Mouse (Mus musculus): ENCODE data around the gene 9530068E07Rik. TPM values are rescaled to one million over a fixed set of nuclear protein-coding genes. Genes with fewer than 3 reads are reported as not detected.
A peak's percentile ranks its signal among the peaks of the same experiment; 100 is the strongest.

The 9530068E07Rik gene
- polyA plus RNA-seq, 1 experiment from 2014 or later, result 155 TPM

- DNase-seq (ENCODE audit: low spot score) (no peak), ATAC-seq (no peak)
- Histone ChIP-seq H3K9ac (replicated peaks; ENCODE audit: low read depth) (no peak overlapping the region), H3K9me3 (ENCODE audit: low read length) (no peaks in the 10 kb centered on the region), H3K4me3 (ENCODE audit: low read depth, low read length) (no peak overlapping the region), H3K36me3 (ENCODE audit: insufficient read depth, low read length) (no peaks in the 10 kb centered on the region), H3K27ac (ENCODE audit: low read length) (no peak overlapping the region), H3K27me3 (replicated peaks; ENCODE audit: insufficient read depth, low read length) (no peaks in the 10 kb centered on the region), H3K4me2 (replicated peaks; ENCODE audit: low read depth, low read length) (no peak overlapping the region), H3K4me1 (ENCODE audit: insufficient read depth, low read depth, low read length) (no peaks in the 10 kb centered on the region)
- TF ChIP-seq EP300 (IDR thresholded peaks at IDR 0.05) (no peak), CTCF (IDR thresholded peaks at IDR 0.05) (no peak)
- 58% methylated on average over 12 of the region's 12 CpGs for WGBS
Measured at GRCm38 (mm10) chr11:52420296-52421052, 24.2 kb downstream of the 9530068E07Rik start.

GRCm38 (mm10) chr11:52421053-52421778 is 25.0 kb downstream of the 9530068E07Rik start:
- 25% methylated on average over 12 of the region's 12 CpGs for WGBS
- Histone ChIP-seq H3K4me3 (ENCODE audit: low read depth, low read length) (no peak overlapping the region), H3K9ac (replicated peaks; ENCODE audit: low read depth) (no peak overlapping the region), H3K9me3 (ENCODE audit: low read length) (no peaks in the 10 kb centered on the region), H3K27ac (ENCODE audit: low read length) (no peak overlapping the region), H3K27me3 (replicated peaks; ENCODE audit: insufficient read depth, low read length) (no peaks in the 10 kb centered on the region), H3K36me3 (ENCODE audit: insufficient read depth, low read length) (no peaks in the 10 kb centered on the region), H3K4me1 (ENCODE audit: insufficient read depth, low read depth, low read length) (no peaks in the 10 kb centered on the region), H3K4me2 (replicated peaks; ENCODE audit: low read depth, low read length) (no peak overlapping the region)
- DNase-seq (ENCODE audit: low spot score) (peak; percentile 64), ATAC-seq (no peak; the same call in 1 of the 2 replicates)
- TF ChIP-seq CTCF (IDR thresholded peaks at IDR 0.05) (peak; percentile 89), EP300 (IDR thresholded peaks at IDR 0.05) (no peak)

GRCm38 (mm10) chr11:52429440-52429839 is 33.2 kb downstream of the 9530068E07Rik start:
- H3K27ac ChIP-seq (ENCODE audit: low read length), result no peak overlapping the region
- no peak overlapping the region for H3K9ac ChIP-seq (replicated peaks; ENCODE audit: low read depth)
- H3K4me3 ChIP-seq (ENCODE audit: low read depth, low read length), result no peak overlapping the region
- no peaks in the 10 kb centered on the region for H3K9me3 ChIP-seq (ENCODE audit: low read length)
- WGBS, result 62% methylated on average over 6 of the region's 6 CpGs
- H3K4me2 ChIP-seq (replicated peaks; ENCODE audit: low read depth, low read length), result no peak overlapping the region
- H3K36me3 ChIP-seq (ENCODE audit: insufficient read depth, low read length), result no peaks in the 10 kb centered on the region
- no peak for DNase-seq (ENCODE audit: low spot score)
- no peaks in the 10 kb centered on the region for H3K27me3 ChIP-seq (replicated peaks; ENCODE audit: insufficient read depth, low read length)
- ATAC-seq, result no peak
- TF ChIP-seq EP300 (IDR thresholded peaks at IDR 0.05) (no peak), CTCF (IDR thresholded peaks at IDR 0.05) (no peak)
- no peaks in the 10 kb centered on the region for H3K4me1 ChIP-seq (ENCODE audit: insufficient read depth, low read depth, low read length)

GRCm38 (mm10) chr11:52431594-52431993 is 35.4 kb downstream of the 9530068E07Rik start:
- no peaks in the 10 kb centered on the region for H3K4me1 ChIP-seq (ENCODE audit: insufficient read depth, low read depth, low read length)
- no peaks in the 10 kb centered on the region for H3K36me3 ChIP-seq (ENCODE audit: insufficient read depth, low read length)
- DNase-seq (ENCODE audit: low spot score) (peak; percentile 21), ATAC-seq (no peak)
- 22% methylated on average over 5 of the region's 5 CpGs for WGBS
- H3K4me2 ChIP-seq (replicated peaks; ENCODE audit: low read depth, low read length), result no peak overlapping the region
- no peak overlapping the region for H3K4me3 ChIP-seq (ENCODE audit: low read depth, low read length)
- no peak overlapping the region for H3K27ac ChIP-seq (ENCODE audit: low read length)
- no peaks in the 10 kb centered on the region for H3K9me3 ChIP-seq (ENCODE audit: low read length)
- TF ChIP-seq EP300 (IDR thresholded peaks at IDR 0.05), result no peak
- TF ChIP-seq CTCF (IDR thresholded peaks at IDR 0.05), result no peak
- H3K9ac ChIP-seq (replicated peaks; ENCODE audit: low read depth), result no peak overlapping the region
- H3K27me3 ChIP-seq (replicated peaks; ENCODE audit: insufficient read depth, low read length), result no peaks in the 10 kb centered on the region

GRCm38 (mm10) chr11:52432148-52432547 is 35.9 kb downstream of the 9530068E07Rik start:
- no peak for ATAC-seq

GRCm38 (mm10) chr11:52433076-52433796 is 37.0 kb downstream of the 9530068E07Rik start:
- peak; percentile 54 for DNase-seq (ENCODE audit: low spot score)
- no peak overlapping the region for H3K4me2 ChIP-seq (replicated peaks; ENCODE audit: low read depth, low read length)
- peak; percentile 67 for ATAC-seq
- WGBS, result 54% methylated on average over 8 of the region's 8 CpGs
- H3K9ac ChIP-seq (replicated peaks; ENCODE audit: low read depth), result no peak overlapping the region
- H3K27ac ChIP-seq (ENCODE audit: low read length), result no peak overlapping the region
- H3K4me1 ChIP-seq (ENCODE audit: insufficient read depth, low read depth, low read length), result no peaks in the 10 kb centered on the region
- TF ChIP-seq EP300 (IDR thresholded peaks at IDR 0.05) (no peak), CTCF (IDR thresholded peaks at IDR 0.05) (no peak)
- H3K27me3 ChIP-seq (replicated peaks; ENCODE audit: insufficient read depth, low read length), result no peaks in the 10 kb centered on the region
- H3K9me3 ChIP-seq (ENCODE audit: low read length), result no peaks in the 10 kb centered on the region
- no peaks in the 10 kb centered on the region for H3K36me3 ChIP-seq (ENCODE audit: insufficient read depth, low read length)
- no peak overlapping the region for H3K4me3 ChIP-seq (ENCODE audit: low read depth, low read length)

More at GRCm38 (mm10) chr11:52432148-52432547, 35.9 kb downstream of the 9530068E07Rik start:
- 81% methylated on average over 5 of the region's 5 CpGs for WGBS
- no peak overlapping the region for H3K4me3 ChIP-seq (ENCODE audit: low read depth, low read length)
- H3K9me3 ChIP-seq (ENCODE audit: low read length), result no peaks in the 10 kb centered on the region
- H3K4me1 ChIP-seq (ENCODE audit: insufficient read depth, low read depth, low read length), result no peaks in the 10 kb centered on the region
- no peak for DNase-seq (ENCODE audit: low spot score)
- H3K27ac ChIP-seq (ENCODE audit: low read length), result no peak overlapping the region
- no peak overlapping the region for H3K9ac ChIP-seq (replicated peaks; ENCODE audit: low read depth)
- H3K36me3 ChIP-seq (ENCODE audit: insufficient read depth, low read length), result no peaks in the 10 kb centered on the region
- TF ChIP-seq CTCF (IDR thresholded peaks at IDR 0.05), result no peak
- no peak for TF ChIP-seq EP300 (IDR thresholded peaks at IDR 0.05)
- no peak overlapping the region for H3K4me2 ChIP-seq (replicated peaks; ENCODE audit: low read depth, low read length)
- H3K27me3 ChIP-seq (replicated peaks; ENCODE audit: insufficient read depth, low read length), result no peaks in the 10 kb centered on the region
